Mouse (Mus musculus) liver, adult 2 months (tissue): Measurements from ENCODE around the gene Etv4. TPM values are rescaled to one million over a fixed set of nuclear protein-coding genes. Genes with fewer than 3 reads are reported as not detected.

Experiments used
- DNase-seq: peaks from one replicate; pipeline ENCODE4 v3.0.0-alpha.2; 2011; ENCODE audit warnings: low read depth, low spot score; ENCODE audit errors: extremely low read depth
- H3K27ac ChIP-seq: fragments of 200-500 bp; replicated peaks from 2 replicates; pipeline ENCODE4 v1.5.1; 2012; ENCODE audit warnings: low read depth, mild to moderate bottlenecking, control low read depth, inconsistent platforms, low read length; ENCODE audit not compliant: insufficient read depth
- H3K27me3 ChIP-seq: fragments of 200-500 bp; 2 replicates; pipeline ENCODE4 v1.6.1; 2012; ENCODE audit warnings: mild to moderate bottlenecking, moderate library complexity, low read length, inconsistent platforms; ENCODE audit not compliant: control insufficient read depth, insufficient read depth
- H3K36me3 ChIP-seq: fragments of 200-500 bp; 2 replicates; pipeline ENCODE4 v1.6.1; 2012; ENCODE audit warnings: low read length, inconsistent platforms; ENCODE audit not compliant: control insufficient read depth, insufficient read depth
- H3K4me1 ChIP-seq: fragments of 200-500 bp; 2 replicates; pipeline ENCODE4 v1.6.1; 2011; ENCODE audit warnings: low read length; ENCODE audit not compliant: control insufficient read depth, insufficient read depth
- H3K4me3 ChIP-seq: fragments of 200-500 bp; 2 replicates; pipeline ENCODE4 v1.5.1; 2011; ENCODE audit warnings: low read depth, mild to moderate bottlenecking, control low read depth, low read length, moderate library complexity; ENCODE audit not compliant: insufficient read depth
- H3K79me2 ChIP-seq: fragments of 200-500 bp; 2 replicates; pipeline ENCODE4 v1.6.1; 2012; ENCODE audit warnings: inconsistent platforms, mild to moderate bottlenecking, low read length, moderate library complexity; ENCODE audit not compliant: control insufficient read depth, insufficient read depth
- H3K9ac ChIP-seq: fragments of 200-500 bp; 2 replicates; pipeline ENCODE4 v1.6.1; 2012; ENCODE audit warnings: low read depth, mild to moderate bottlenecking, control low read depth, inconsistent platforms, low read length
- CTCF ChIP-seq: fragments of 200-500 bp; IDR thresholded peaks from 2 replicates; pipeline ENCODE4 v1.5.1; 2011; ENCODE audit warnings: low read depth, low read length, control low read depth
- POLR2A ChIP-seq: fragments of 200-500 bp; IDR thresholded peaks from 2 replicates; pipeline ENCODE4 v1.6.1; 2011; ENCODE audit warnings: low read length, control low read depth; ENCODE audit not compliant: insufficient read depth; ENCODE audit errors: extremely low read depth
- WGBS: fragments of 180-500 bp; shearing (Covaris S2); methylation state at CpG from one replicate; pipeline ENCODE4 v1.1.7; 2018; 5-methylcytosine and 5-hydroxymethylcytosine counted together
- polyA plus RNA-seq: library from polyadenylated mRNA; depleted of rRNA; stranded (reverse); fragments of >200 nt; gene quantifications from 2 replicates; pipeline ENCODE4 v1.2.3, GENCODE M21; 2012
- total RNA-seq: library from RNA; depleted of rRNA; stranded (reverse); fragments of >200 nt; gene quantifications from 2 replicates; pipeline ENCODE4 v1.2.3, GENCODE M21; 2014

Etv4 gene
- total and polyA plus RNA-seq, 2 experiments = 0.17 to 0.18 TPM

- WGBS = 52% methylated on average over 11 of the region's 11 CpGs
- no peak for DNase-seq
- TF ChIP-seq CTCF = no peak
- no peak for TF ChIP-seq POLR2A
Measured at GRCm38 (mm10) chr11:101820899-101821298, 35.7 kb upstream of the Etv4 start.

GRCm38 (mm10) chr11:101819853-101820252, 34.7 kb upstream of the Etv4 start:
- no peak for DNase-seq
- Histone ChIP-seq H3K4me1 (no peaks in the 10 kb centered on the region), H3K36me3 (no peaks in the 10 kb centered on the region), H3K79me2 (no peaks in the 10 kb centered on the region), H3K4me3 (no peak overlapping the region), H3K9ac (no peak overlapping the region), H3K27me3 (no peaks in the 10 kb centered on the region; the same call in 1 of the 2 replicates), H3K27ac (no peak overlapping the region)
- no peak for TF ChIP-seq CTCF
- TF ChIP-seq POLR2A = no peak

More at GRCm38 (mm10) chr11:101820899-101821298, 35.7 kb upstream of the Etv4 start:
- Histone ChIP-seq H3K36me3 (no peaks in the 10 kb centered on the region), H3K9ac (no peak overlapping the region), H3K4me1 (no peaks in the 10 kb centered on the region), H3K27ac (no peak overlapping the region), H3K79me2 (no peaks in the 10 kb centered on the region), H3K27me3 (no peaks in the 10 kb centered on the region), H3K4me3 (no peak overlapping the region)

DNA sequence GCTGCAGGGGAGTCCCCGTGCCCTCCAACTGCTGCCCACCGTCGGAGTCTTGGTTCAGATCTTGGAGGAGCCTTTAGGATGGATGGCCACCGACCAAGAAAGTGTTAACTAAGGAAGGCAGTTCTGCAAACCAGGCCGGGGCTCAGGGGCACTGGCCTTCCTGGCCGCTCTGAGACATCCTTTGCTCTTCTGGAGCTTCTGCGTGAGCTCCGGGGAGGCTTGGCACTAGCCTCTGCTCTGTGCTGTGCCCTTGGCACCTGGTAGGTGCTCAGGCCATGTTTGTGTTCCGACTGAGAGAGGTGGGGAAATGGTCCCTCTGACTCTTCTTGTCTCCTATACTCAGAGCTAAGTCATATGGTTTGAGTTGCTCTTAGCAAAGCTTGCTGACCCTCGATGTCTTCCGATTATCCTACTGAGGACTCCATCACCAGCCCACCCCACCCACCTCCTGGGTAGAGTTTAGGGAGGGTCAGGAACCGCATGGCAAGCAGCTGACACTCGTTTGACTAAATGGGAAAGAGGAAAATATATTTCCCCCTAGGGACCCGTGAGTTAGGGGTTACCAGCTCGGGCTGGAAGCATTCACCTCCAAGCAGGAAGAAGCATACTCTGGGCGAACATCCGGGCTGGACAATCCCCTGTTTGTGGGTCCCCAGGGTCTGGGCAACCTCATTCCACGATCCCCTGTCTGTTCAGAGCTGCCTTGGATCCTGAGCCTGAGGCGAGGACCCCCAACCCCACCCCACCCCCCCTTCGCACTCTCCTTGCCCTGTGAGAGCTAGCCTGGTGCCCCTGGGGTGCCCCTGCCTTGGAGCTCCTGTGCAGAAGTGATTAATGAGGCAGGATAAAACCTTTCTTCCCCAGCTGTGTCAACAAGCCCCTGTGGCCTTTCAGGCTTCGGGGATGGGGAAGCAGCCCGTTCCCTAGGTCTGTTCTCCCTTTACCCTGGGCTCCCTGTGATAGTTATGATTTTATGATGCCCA, 30.2 kb upstream of the Etv4 start:
- H3K36me3 ChIP-seq = no peaks in the 10 kb centered on the region
- no peak overlapping the region for H3K9ac ChIP-seq
- no peaks in the 10 kb centered on the region for H3K79me2 ChIP-seq
- H3K4me3 ChIP-seq = no peak overlapping the region
- DNase-seq = no peak
- no peak overlapping the region for H3K27ac ChIP-seq
- H3K27me3 ChIP-seq = no peaks in the 10 kb centered on the region; the same call in 1 of the 2 replicates
- 19% methylated on average over 22 of the region's 22 CpGs for WGBS
- H3K4me1 ChIP-seq = no peaks in the 10 kb centered on the region
- no peak for TF ChIP-seq CTCF
- TF ChIP-seq POLR2A = no peak

- 30% methylated on average over 23 of the region's 23 CpGs for WGBS
- TF ChIP-seq POLR2A = no peak
- peak; percentile 88 for TF ChIP-seq CTCF
- H3K79me2 ChIP-seq = no peaks in the 10 kb centered on the region
Measured at GRCm38 (mm10) chr11:101814375-101815102, 29.4 kb upstream of the Etv4 start.

GRCm38 (mm10) chr11:101813259-101813658, 28.1 kb upstream of the Etv4 start:
- Histone ChIP-seq H3K27me3 (no peaks in the 10 kb centered on the region; the same call in 1 of the 2 replicates), H3K9ac (no peak overlapping the region), H3K4me3 (no peak overlapping the region), H3K4me1 (no peaks in the 10 kb centered on the region), H3K36me3 (no peaks in the 10 kb centered on the region), H3K27ac (no peak overlapping the region), H3K79me2 (no peaks in the 10 kb centered on the region)
- 4% methylated on average over 7 of the region's 7 CpGs for WGBS
- TF ChIP-seq POLR2A (no peak), CTCF (peak; percentile 98)
- DNase-seq = peak; percentile 20

More at GRCm38 (mm10) chr11:101814375-101815102, 29.4 kb upstream of the Etv4 start:
- no peak overlapping the region for H3K9ac ChIP-seq
- H3K27ac ChIP-seq = no peak overlapping the region
- H3K36me3 ChIP-seq = no peaks in the 10 kb centered on the region
- H3K27me3 ChIP-seq = no peaks in the 10 kb centered on the region; the same call in 1 of the 2 replicates
- no peaks in the 10 kb centered on the region for H3K4me1 ChIP-seq
- no peak for DNase-seq
- no peak overlapping the region for H3K4me3 ChIP-seq
